Mouse (Mus musculus) thymus, adult 2 months (tissue): ENCODE measurements around the gene Ppp4r1.

Experiments
- CTCF ChIP-seq: fragments of 200-500 bp; IDR thresholded peaks from 2 replicates; pipeline ENCODE4 v1.5.1; 2012; ENCODE audit warnings: mild to moderate bottlenecking, control low read depth, low read length, moderate library complexity, borderline replicate concordance; ENCODE audit not compliant: control insufficient read depth, poor library complexity, insufficient read depth; ENCODE audit errors: extremely low read depth
- POLR2A ChIP-seq: fragments of 200-500 bp; IDR thresholded peaks from 2 replicates; pipeline ENCODE4 v1.6.1; 2012; ENCODE audit warnings: mild to moderate bottlenecking, low read length, control low read depth, moderate library complexity; ENCODE audit not compliant: control insufficient read depth, poor library complexity, insufficient read depth; ENCODE audit errors: extremely low read depth

DNA sequence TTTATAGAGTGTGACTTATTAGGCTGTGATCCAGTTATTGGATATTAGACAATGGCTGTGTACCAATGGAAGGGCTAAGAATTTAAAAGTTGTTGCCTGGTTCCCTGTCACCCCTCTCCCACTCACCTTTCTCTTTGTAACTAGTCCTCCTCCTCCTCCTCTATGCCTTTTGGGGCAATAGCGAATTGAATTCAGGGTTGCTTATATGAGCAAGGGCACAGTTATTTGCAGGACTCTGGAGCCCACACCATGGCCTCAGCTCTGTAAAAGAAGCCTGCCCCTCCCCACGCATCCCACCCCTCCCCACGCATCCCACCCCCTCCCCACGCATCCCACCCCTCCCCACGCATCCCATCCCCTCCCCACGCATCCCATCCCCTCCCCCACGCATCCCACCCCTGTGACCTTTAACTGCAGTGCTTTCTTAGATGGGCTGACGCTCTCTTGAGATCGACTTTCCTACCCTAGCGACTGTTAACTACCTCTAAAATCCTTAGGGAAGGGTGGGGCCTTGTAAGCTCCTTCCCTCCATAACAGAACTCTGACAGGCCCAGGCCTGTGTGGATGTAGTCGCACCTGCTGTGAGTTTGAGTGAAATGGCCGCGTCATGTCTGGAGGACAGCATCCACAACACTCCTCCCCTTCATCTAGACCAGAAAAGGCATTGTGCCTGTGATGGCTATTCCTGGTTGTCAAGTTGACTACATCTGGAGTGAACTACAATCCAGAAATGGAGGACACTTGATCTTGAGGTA is 11.9 kb downstream of the Ppp4r1 start:
- no peak for TF ChIP-seq CTCF
- no peak for TF ChIP-seq POLR2A
